Mouse (Mus musculus): Measurements from ENCODE around the gene Tfeb. TPM values are rescaled to one million over a fixed set of nuclear protein-coding genes. Genes with fewer than 3 reads are reported as not detected.

Tfeb gene
- polyA plus RNA-seq, 1 experiment from 2014 or later, result 17.8 TPM

- H3K27ac ChIP-seq (ENCODE audit: low read length), result peak overlapping the region; percentile 48
- H3K36me3 ChIP-seq (ENCODE audit: insufficient read depth, low read length), result no peaks in the 10 kb centered on the region
- TF ChIP-seq CTCF (IDR thresholded peaks at IDR 0.05), result no peak
- peak; percentile 76 for TF ChIP-seq EP300 (IDR thresholded peaks at IDR 0.05)
- 39% methylated on average over 14 of the region's 14 CpGs for WGBS
- H3K4me1 ChIP-seq (ENCODE audit: insufficient read depth, low read depth, low read length), result 0 out of 2 replicates have a peak, but pooled peaks cover 7% of the 10 kb centered on the region
- no peaks in the 10 kb centered on the region for H3K27me3 ChIP-seq (replicated peaks; ENCODE audit: insufficient read depth, low read length)
- ATAC-seq (peak; percentile 90), DNase-seq (ENCODE audit: low spot score) (peak; percentile 82)
- H3K4me2 ChIP-seq (replicated peaks; ENCODE audit: low read depth, low read length), result no peak overlapping the region
- H3K9me3 ChIP-seq (ENCODE audit: low read length), result no peaks in the 10 kb centered on the region
- no peak overlapping the region for H3K4me3 ChIP-seq (ENCODE audit: low read depth, low read length)
- H3K9ac ChIP-seq (replicated peaks; ENCODE audit: low read depth), result no peak overlapping the region
Measured at GRCm38 (mm10) chr17:47748791-47749553, 12.1 kb downstream of the Tfeb start.

- Histone ChIP-seq H3K9ac (replicated peaks; ENCODE audit: low read depth) (no peak overlapping the region), H3K9me3 (ENCODE audit: low read length) (no peaks in the 10 kb centered on the region), H3K27ac (ENCODE audit: low read length) (peak overlapping the region; percentile 48), H3K27me3 (replicated peaks; ENCODE audit: insufficient read depth, low read length) (no peaks in the 10 kb centered on the region), H3K4me2 (replicated peaks; ENCODE audit: low read depth, low read length) (no peak overlapping the region), H3K4me1 (ENCODE audit: insufficient read depth, low read depth, low read length) (0 out of 2 replicates have a peak, but pooled peaks cover 7% of the 10 kb centered on the region), H3K36me3 (ENCODE audit: insufficient read depth, low read length) (no peaks in the 10 kb centered on the region), H3K4me3 (ENCODE audit: low read depth, low read length) (no peak overlapping the region)
- TF ChIP-seq CTCF (IDR thresholded peaks at IDR 0.05), result no peak
- TF ChIP-seq EP300 (IDR thresholded peaks at IDR 0.05), result no peak
- no peak for ATAC-seq
- no peak for DNase-seq (ENCODE audit: low spot score)
- 73% methylated on average over 3 of the region's 3 CpGs for WGBS
Measured at GRCm38 (mm10) chr17:47749626-47750025, 12.8 kb downstream of the Tfeb start.

- Histone ChIP-seq H3K4me2 (replicated peaks; ENCODE audit: low read depth, low read length) (no peak overlapping the region), H3K9ac (replicated peaks; ENCODE audit: low read depth) (no peak overlapping the region), H3K9me3 (ENCODE audit: low read length) (no peaks in the 10 kb centered on the region), H3K27ac (ENCODE audit: low read length) (no peak overlapping the region), H3K4me3 (ENCODE audit: low read depth, low read length) (no peak overlapping the region), H3K4me1 (ENCODE audit: insufficient read depth, low read depth, low read length) (0 out of 2 replicates have a peak, but pooled peaks cover 7% of the 10 kb centered on the region), H3K36me3 (ENCODE audit: insufficient read depth, low read length) (no peaks in the 10 kb centered on the region), H3K27me3 (replicated peaks; ENCODE audit: insufficient read depth, low read length) (no peaks in the 10 kb centered on the region)
- WGBS, result 57% methylated on average over 6 of the region's 6 CpGs
- DNase-seq (ENCODE audit: low spot score), result no peak
- no peak for ATAC-seq
- TF ChIP-seq CTCF (IDR thresholded peaks at IDR 0.05) (no peak), EP300 (IDR thresholded peaks at IDR 0.05) (no peak)
Measured at GRCm38 (mm10) chr17:47750101-47750500, 13.3 kb downstream of the Tfeb start.

- no peak overlapping the region for H3K4me2 ChIP-seq (replicated peaks; ENCODE audit: low read depth, low read length)
- no peaks in the 10 kb centered on the region for H3K9me3 ChIP-seq (ENCODE audit: low read length)
- DNase-seq (ENCODE audit: low spot score) (no peak), ATAC-seq (no peak)
- H3K27me3 ChIP-seq (replicated peaks; ENCODE audit: insufficient read depth, low read length), result no peaks in the 10 kb centered on the region
- no peak for TF ChIP-seq EP300 (IDR thresholded peaks at IDR 0.05)
- peak; percentile 32 for TF ChIP-seq CTCF (IDR thresholded peaks at IDR 0.05)
- H3K4me3 ChIP-seq (ENCODE audit: low read depth, low read length), result no peak overlapping the region
- no peak overlapping the region for H3K27ac ChIP-seq (ENCODE audit: low read length)
- H3K4me1 ChIP-seq (ENCODE audit: insufficient read depth, low read depth, low read length), result 0 out of 2 replicates have a peak, but pooled peaks cover 7% of the 10 kb centered on the region
- H3K36me3 ChIP-seq (ENCODE audit: insufficient read depth, low read length), result no peaks in the 10 kb centered on the region
- no peak overlapping the region for H3K9ac ChIP-seq (replicated peaks; ENCODE audit: low read depth)
- 69% methylated on average over 5 of the region's 5 CpGs for WGBS
Measured at GRCm38 (mm10) chr17:47751811-47752210, 15.0 kb downstream of the Tfeb start.

GRCm38 (mm10) chr17:47753130-47753775, 16.4 kb downstream of the Tfeb start:
- TF ChIP-seq EP300 (IDR thresholded peaks at IDR 0.05), result no peak
- no peak for TF ChIP-seq CTCF (IDR thresholded peaks at IDR 0.05)
- no peak overlapping the region for H3K27ac ChIP-seq (ENCODE audit: low read length)
- H3K27me3 ChIP-seq (replicated peaks; ENCODE audit: insufficient read depth, low read length), result no peaks in the 10 kb centered on the region
- DNase-seq (ENCODE audit: low spot score) (no peak), ATAC-seq (no peak)
- H3K9ac ChIP-seq (replicated peaks; ENCODE audit: low read depth), result no peak overlapping the region
- no peak overlapping the region for H3K4me2 ChIP-seq (replicated peaks; ENCODE audit: low read depth, low read length)
- no peaks in the 10 kb centered on the region for H3K36me3 ChIP-seq (ENCODE audit: insufficient read depth, low read length)
- WGBS, result 65% methylated on average over 7 of the region's 8 CpGs
- H3K9me3 ChIP-seq (ENCODE audit: low read length), result no peaks in the 10 kb centered on the region
- H3K4me3 ChIP-seq (ENCODE audit: low read depth, low read length), result no peak overlapping the region
- H3K4me1 ChIP-seq (ENCODE audit: insufficient read depth, low read depth, low read length), result 0 out of 2 replicates have a peak, but pooled peaks cover 6% of the 10 kb centered on the region

- Histone ChIP-seq H3K36me3 (ENCODE audit: insufficient read depth, low read length) (no peaks in the 10 kb centered on the region), H3K9me3 (ENCODE audit: low read length) (no peaks in the 10 kb centered on the region), H3K4me2 (replicated peaks; ENCODE audit: low read depth, low read length) (no peak overlapping the region), H3K27ac (ENCODE audit: low read length) (peak overlapping the region; percentile 49; the same call in 1 of the 2 replicates), H3K27me3 (replicated peaks; ENCODE audit: insufficient read depth, low read length) (no peaks in the 10 kb centered on the region), H3K9ac (replicated peaks; ENCODE audit: low read depth) (no peak overlapping the region), H3K4me3 (ENCODE audit: low read depth, low read length) (no peak overlapping the region), H3K4me1 (ENCODE audit: insufficient read depth, low read depth, low read length) (0 out of 2 replicates have a peak, but pooled peaks cover 3% of the 10 kb centered on the region)
- 66% methylated on average over 10 of the region's 13 CpGs for WGBS
- DNase-seq (ENCODE audit: low spot score) (peak; percentile 90), ATAC-seq (peak; percentile 82)
- TF ChIP-seq EP300 (IDR thresholded peaks at IDR 0.05) (no peak), CTCF (IDR thresholded peaks at IDR 0.05) (no peak)
Measured at GRCm38 (mm10) chr17:47754246-47754645, 17.4 kb downstream of the Tfeb start.

All from lung, postnatal 0 days (tissue).